Mouse (Mus musculus) lung, embryonic 16.5 days (tissue): ENCODE data around the gene Sspn. TPM values are rescaled to one million over a fixed set of nuclear protein-coding genes. Genes with fewer than 3 reads are reported as not detected.

Experiments used
- ATAC-seq: fragments of 200-750 bp; cut with Nextera tagmentation; 2 replicates; pipeline ENCODE4 v1.8.0; 2017; ENCODE audit warnings: low read depth, mild to moderate bottlenecking, moderate library complexity
- H3K27ac ChIP-seq: fragments of 300-500 bp; sonication (generic); 2 replicates; pipeline ENCODE4 v1.5.1; 2014; ENCODE audit warnings: mild to moderate bottlenecking, control low read depth, low read length
- H3K27me3 ChIP-seq: fragments of 300-500 bp; sonication (generic); 2 replicates; pipeline ENCODE4 v1.6.1; 2014; ENCODE audit warnings: low read depth, low read length, mixed read lengths; ENCODE audit not compliant: control insufficient read depth, insufficient read depth
- H3K36me3 ChIP-seq: fragments of 300-500 bp; sonication (generic); 2 replicates; pipeline ENCODE4 v1.6.1; 2014; ENCODE audit warnings: low read length; ENCODE audit not compliant: control insufficient read depth, insufficient read depth
- H3K4me1 ChIP-seq: fragments of 300-500 bp; sonication (generic); replicated peaks from 2 replicates; pipeline ENCODE4 v1.6.1; 2014; ENCODE audit warnings: low read length, mixed read lengths; ENCODE audit not compliant: control insufficient read depth, insufficient read depth
- H3K4me2 ChIP-seq: fragments of 300-500 bp; sonication (generic); 2 replicates; pipeline ENCODE4 v1.6.1; 2014; ENCODE audit warnings: low read depth, low read length, control low read depth
- H3K4me3 ChIP-seq: fragments of 300-500 bp; sonication (generic); 2 replicates; pipeline ENCODE4 v1.5.1; 2014; ENCODE audit warnings: mild to moderate bottlenecking, low read length, control low read depth
- H3K9ac ChIP-seq: fragments of 300-500 bp; sonication (generic); 2 replicates; pipeline ENCODE4 v1.6.1; 2014; ENCODE audit warnings: low read length, control low read depth
- H3K9me3 ChIP-seq: fragments of 300-500 bp; sonication (generic); 2 replicates; pipeline ENCODE4 v1.6.1; 2016; ENCODE audit warnings: low read length; ENCODE audit not compliant: control insufficient read depth
- WGBS: fragments of 180-500 bp; shearing (Covaris S2); extraction: QIAGEN DNeasy Blood & Tissue Kit; methylation state at CpG from one replicate; pipeline ENCODE4 v1.1.7; 2014; 5-methylcytosine and 5-hydroxymethylcytosine counted together
- polyA plus RNA-seq: library from polyadenylated mRNA; unstranded; fragments of >200 nt; fragmentation: Nextera tagmentation; extraction: Ambion mirVana; gene quantifications from 2 replicates; pipeline ENCODE4 v1.2.1, GENCODE M21; 2015

Sspn gene
- polyA plus RNA-seq, 1 experiment from 2014 or later = 13.4 TPM

GRCm38 (mm10) chr6:145967693-145968092 is 36.3 kb downstream of the Sspn start:
- no peaks in the 10 kb centered on the region for H3K27me3 ChIP-seq
- no peaks in the 10 kb centered on the region for H3K36me3 ChIP-seq
- H3K4me2 ChIP-seq = no peak overlapping the region
- 53% methylated on average over 8 of the region's 8 CpGs for WGBS
- H3K9ac ChIP-seq = no peak overlapping the region
- ATAC-seq = no peak
- no peak overlapping the region for H3K27ac ChIP-seq
- H3K4me1 ChIP-seq = 0 out of 2 replicates have a peak, but pooled peaks cover 5% of the 10 kb centered on the region
- 0 out of 2 replicates have a peak, but pooled peaks cover 2% of the 10 kb centered on the region for H3K9me3 ChIP-seq
- H3K4me3 ChIP-seq = no peak overlapping the region

GRCm38 (mm10) chr6:145968301-145968818 is 36.9 kb downstream of the Sspn start:
- Histone ChIP-seq H3K4me3 (no peak overlapping the region), H3K4me2 (no peak overlapping the region), H3K36me3 (no peaks in the 10 kb centered on the region), H3K27ac (no peak overlapping the region), H3K9ac (no peak overlapping the region; the same call in 1 of the 2 replicates), H3K4me1 (0 out of 2 replicates have a peak, but pooled peaks cover 5% of the 10 kb centered on the region), H3K9me3 (0 out of 2 replicates have a peak, but pooled peaks cover 2% of the 10 kb centered on the region), H3K27me3 (no peaks in the 10 kb centered on the region)
- no peak for ATAC-seq
- 37% methylated on average over 7 of the region's 7 CpGs for WGBS

- H3K4me3 ChIP-seq = no peak overlapping the region
- 29% methylated on average over 10 of the region's 10 CpGs for WGBS
- no peaks in the 10 kb centered on the region for H3K36me3 ChIP-seq
- H3K4me2 ChIP-seq = no peak overlapping the region
- no peaks in the 10 kb centered on the region for H3K27me3 ChIP-seq
- H3K27ac ChIP-seq = no peak overlapping the region
- ATAC-seq = no peak
- H3K9ac ChIP-seq = no peak overlapping the region
- H3K4me1 ChIP-seq = 0 out of 2 replicates have a peak, but pooled peaks cover 5% of the 10 kb centered on the region
- H3K9me3 ChIP-seq = 0 out of 2 replicates have a peak, but pooled peaks cover 2% of the 10 kb centered on the region
These were observed 37.4 kb downstream of the Sspn start for GRCm38 (mm10) chr6:145968821-145969220.

- ATAC-seq = no peak
- 84% methylated on average over 5 of the region's 5 CpGs for WGBS
These were observed 38.1 kb downstream of the Sspn start for GRCm38 (mm10) chr6:145969572-145969971.

GRCm38 (mm10) chr6:145972107-145972506 is 40.7 kb downstream of the Sspn start:
- no peak overlapping the region for H3K9ac ChIP-seq
- H3K27ac ChIP-seq = no peak overlapping the region
- 80% methylated on average over 4 of the region's 4 CpGs for WGBS
- no peaks in the 10 kb centered on the region for H3K36me3 ChIP-seq
- H3K4me1 ChIP-seq = 0 out of 2 replicates have a peak, but pooled peaks cover 5% of the 10 kb centered on the region
- no peaks in the 10 kb centered on the region for H3K27me3 ChIP-seq
- no peak overlapping the region for H3K4me3 ChIP-seq
- no peak overlapping the region for H3K4me2 ChIP-seq
- no peak for ATAC-seq
- H3K9me3 ChIP-seq = 0 out of 2 replicates have a peak, but pooled peaks cover 2% of the 10 kb centered on the region

More at GRCm38 (mm10) chr6:145969572-145969971, 38.1 kb downstream of the Sspn start:
- H3K36me3 ChIP-seq = no peaks in the 10 kb centered on the region
- H3K27ac ChIP-seq = no peak overlapping the region
- H3K9me3 ChIP-seq = 0 out of 2 replicates have a peak, but pooled peaks cover 2% of the 10 kb centered on the region
- 0 out of 2 replicates have a peak, but pooled peaks cover 5% of the 10 kb centered on the region for H3K4me1 ChIP-seq
- no peaks in the 10 kb centered on the region for H3K27me3 ChIP-seq
- H3K9ac ChIP-seq = no peak overlapping the region
- H3K4me2 ChIP-seq = no peak overlapping the region
- no peak overlapping the region for H3K4me3 ChIP-seq

- H3K36me3 ChIP-seq = no peaks in the 10 kb centered on the region
- H3K4me3 ChIP-seq = no peak overlapping the region
- no peak for ATAC-seq
- 0 out of 2 replicates have a peak, but pooled peaks cover 2% of the 10 kb centered on the region for H3K9me3 ChIP-seq
- no peak overlapping the region for H3K4me2 ChIP-seq
- H3K9ac ChIP-seq = no peak overlapping the region
- no peaks in the 10 kb centered on the region for H3K27me3 ChIP-seq
- no peak overlapping the region for H3K27ac ChIP-seq
- WGBS = 59% methylated on average over 6 of the region's 6 CpGs
- 0 out of 2 replicates have a peak, but pooled peaks cover 5% of the 10 kb centered on the region for H3K4me1 ChIP-seq
These were observed 41.4 kb downstream of the Sspn start for GRCm38 (mm10) chr6:145972836-145973235.

- Histone ChIP-seq H3K4me2 (no peak overlapping the region), H3K27ac (no peak overlapping the region), H3K27me3 (no peaks in the 10 kb centered on the region), H3K4me3 (no peak overlapping the region), H3K4me1 (0 out of 2 replicates have a peak, but pooled peaks cover under 1% of the 10 kb centered on the region), H3K9ac (no peak overlapping the region), H3K36me3 (no peaks in the 10 kb centered on the region), H3K9me3 (0 out of 2 replicates have a peak, but pooled peaks cover 2% of the 10 kb centered on the region)
- no peak for ATAC-seq
- 59% methylated on average over 5 of the region's 5 CpGs for whole genome bisulfite sequencing
These were observed 41.9 kb downstream of the Sspn start for GRCm38 (mm10) chr6:145973356-145973755.

GRCm38 (mm10) chr6:145974766-145975165 is 43.3 kb downstream of the Sspn start:
- Histone ChIP-seq H3K9ac (no peak overlapping the region), H3K9me3 (0 out of 2 replicates have a peak, but pooled peaks cover 2% of the 10 kb centered on the region), H3K27ac (no peak overlapping the region), H3K4me1 (no peaks in the 10 kb centered on the region), H3K4me2 (no peak overlapping the region), H3K4me3 (no peak overlapping the region), H3K36me3 (no peaks in the 10 kb centered on the region), H3K27me3 (no peaks in the 10 kb centered on the region)
- WGBS = 47% methylated on average over 7 of the region's 7 CpGs
- ATAC-seq = no peak

- 84% methylated on average over 3 of the region's 3 CpGs for WGBS
- H3K27ac ChIP-seq = no peak overlapping the region
- no peak overlapping the region for H3K9ac ChIP-seq
- no peaks in the 10 kb centered on the region for H3K27me3 ChIP-seq
- no peak overlapping the region for H3K4me3 ChIP-seq
- H3K4me1 ChIP-seq = no peaks in the 10 kb centered on the region
- no peaks in the 10 kb centered on the region for H3K36me3 ChIP-seq
- H3K4me2 ChIP-seq = no peak overlapping the region
- H3K9me3 ChIP-seq = no peaks in the 10 kb centered on the region
- ATAC-seq = no peak
These were observed 45.9 kb downstream of the Sspn start for GRCm38 (mm10) chr6:145977344-145977743.
